Mouse (Mus musculus) 3T3-L1 (cell line): ENCODE data around the gene Kptn.

ENCODE experiments used
- DNase-seq: peaks from one replicate; pipeline ENCODE4 v3.0.0-alpha.2; 2015; ENCODE audit warnings: low read depth, low spot score

Kptn gene

DNA sequence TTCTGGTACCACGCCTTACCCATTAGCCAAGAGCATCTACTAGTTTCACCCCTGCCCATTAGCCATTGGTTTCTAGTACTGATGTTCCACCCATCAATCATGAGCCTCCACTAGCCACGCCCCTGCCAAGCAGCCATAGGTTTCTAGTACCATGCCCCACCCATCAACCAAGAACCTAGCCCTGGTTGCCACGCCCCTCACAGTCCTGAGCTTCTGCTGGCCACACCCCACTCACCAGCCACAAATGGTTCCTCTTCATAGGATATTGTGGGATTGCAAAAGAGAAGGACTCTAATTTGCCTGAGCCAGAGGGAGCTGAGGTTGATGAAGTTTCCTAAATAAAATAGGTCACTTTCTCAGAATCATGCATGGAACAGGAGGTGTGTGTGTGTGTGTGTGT lies 41.0 kb downstream of the Kptn start:
- DNase-seq: no peak

- DNase-seq: no peak
Measured at GRCm38 (mm10) chr7:16161302-16161701, 41.6 kb downstream of the Kptn start.

GRCm38 (mm10) chr7:16162036-16162435 lies 42.3 kb downstream of the Kptn start:
- no peak for DNase-seq

DNA sequence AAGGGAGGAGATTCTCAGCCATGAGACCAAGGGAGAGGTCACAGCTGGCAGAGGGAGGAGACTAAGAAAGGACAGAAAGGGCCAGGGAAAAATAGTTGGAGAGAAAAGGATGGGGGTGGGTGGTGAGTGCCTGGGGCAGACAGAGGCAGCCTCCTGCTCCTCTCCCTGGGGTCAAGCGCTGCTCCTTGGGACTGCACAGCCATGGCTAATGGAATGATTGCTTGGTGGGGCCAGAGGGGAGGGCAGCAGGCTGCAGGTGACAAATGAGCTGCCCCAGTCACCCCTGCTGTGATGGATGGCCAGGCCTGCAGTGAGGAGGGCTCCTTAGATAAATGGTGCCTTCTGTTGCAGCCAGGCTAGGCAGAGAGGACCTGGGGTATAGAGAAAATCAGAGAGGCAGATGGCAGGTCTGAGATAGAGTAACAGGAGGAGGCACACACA lies 52.5 kb downstream of the Kptn start:
- DNase-seq: no peak

DNA sequence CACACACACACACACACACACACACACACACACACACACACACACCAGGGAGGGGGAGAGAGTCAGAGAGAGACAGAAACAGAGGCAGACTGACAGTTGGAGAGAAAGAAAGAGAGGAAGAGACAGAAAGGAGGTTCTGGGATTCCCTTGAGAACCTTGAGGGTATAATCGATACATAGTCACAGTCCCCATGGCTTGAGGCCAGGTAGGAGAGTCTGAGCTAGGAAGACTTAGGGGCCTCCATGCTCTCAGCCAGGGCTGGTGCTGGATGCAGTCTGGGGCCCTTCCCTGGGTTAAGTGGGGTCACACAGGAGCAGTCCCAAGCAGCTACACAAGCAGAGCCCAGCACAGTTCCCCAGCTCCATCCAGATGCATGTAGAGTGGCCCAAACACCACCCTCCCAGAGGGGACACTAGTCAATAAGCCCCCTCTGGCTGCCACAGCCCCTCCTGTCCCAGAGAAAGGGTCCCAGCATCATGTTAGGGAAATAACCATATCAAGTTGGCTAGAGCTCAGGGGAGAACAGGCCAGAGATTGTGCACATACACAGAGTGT lies 53.0 kb downstream of the Kptn start:
- no peak for DNase-seq

DNA sequence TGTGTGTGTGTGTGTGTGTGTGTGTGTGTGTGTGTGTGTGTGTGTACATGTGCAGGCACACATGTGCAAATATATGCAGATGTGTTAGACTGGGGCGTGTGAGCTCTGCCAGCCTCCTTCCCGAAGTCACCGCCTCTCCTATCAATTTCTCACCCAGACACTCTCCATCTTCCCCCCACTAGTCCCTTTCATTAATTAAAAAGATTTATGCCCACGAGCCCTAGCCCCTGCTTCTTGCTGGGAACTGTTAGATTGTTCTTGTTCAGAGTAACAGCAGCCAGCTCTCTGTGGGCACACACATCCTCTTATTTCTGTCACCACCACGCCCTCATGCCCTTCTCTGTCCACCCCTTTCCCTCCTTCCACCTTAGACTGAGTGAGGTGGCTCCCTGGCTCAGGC lies 53.5 kb downstream of the Kptn start:
- no peak for DNase-seq

DNA sequence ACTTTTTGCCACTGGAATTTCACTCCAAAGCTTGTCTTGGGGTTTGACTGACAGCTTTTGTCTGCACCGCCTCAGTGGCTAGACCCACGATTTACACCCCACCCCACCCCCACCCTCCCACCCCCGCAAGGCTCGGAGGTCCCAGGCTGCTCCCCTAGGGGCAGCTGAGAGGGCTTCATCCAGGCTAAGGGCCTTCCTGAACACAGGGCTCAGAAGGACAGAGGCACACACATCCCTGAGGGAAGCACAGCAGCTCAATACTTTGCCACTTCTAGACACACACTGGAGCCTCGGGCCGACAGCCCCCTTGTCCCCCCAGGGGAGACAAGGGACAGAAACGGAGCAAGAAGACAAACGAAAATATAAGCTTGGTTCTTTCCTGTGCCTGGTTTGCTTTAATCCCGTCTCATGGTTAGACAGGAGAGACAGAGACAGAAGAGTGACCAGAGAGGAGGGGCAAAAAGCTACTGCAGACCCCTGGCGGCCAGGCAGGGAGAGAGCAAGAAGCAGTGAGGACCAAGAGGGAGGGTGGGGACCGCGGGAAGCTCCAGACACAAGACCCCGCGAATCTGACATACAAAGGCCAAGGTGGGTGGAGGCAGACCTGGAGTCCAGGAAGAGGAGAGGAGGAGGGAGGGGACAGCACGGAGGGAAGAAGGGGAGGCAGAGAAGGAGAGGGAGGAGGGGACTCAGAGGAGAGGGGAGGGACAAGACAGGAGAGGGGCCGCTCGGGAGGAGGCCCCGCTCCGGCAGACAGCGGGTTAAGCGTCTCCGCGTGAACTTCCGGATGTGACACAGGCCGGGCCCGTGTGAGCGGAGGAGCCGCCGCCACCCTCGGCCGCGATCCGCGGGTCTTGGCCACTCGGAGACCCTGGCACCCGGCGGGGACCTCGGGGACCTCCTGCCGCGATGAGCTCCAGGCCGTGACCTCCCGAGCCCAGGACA lies 55.2 kb downstream of the Kptn start, which contains the start of gene Meis3:
TSS of gene Meis3 (plus strand) at position 494 of the 945 bp plus-strand sequence.
- DNase-seq: peak; percentile 62

- no peak for DNase-seq
Measured at GRCm38 (mm10) chr7:16175542-16175931, 55.8 kb downstream of the Kptn start.
